Comparison of ENCODE assay signal across 8 mouse cellular contexts in the genomic region with DNA sequence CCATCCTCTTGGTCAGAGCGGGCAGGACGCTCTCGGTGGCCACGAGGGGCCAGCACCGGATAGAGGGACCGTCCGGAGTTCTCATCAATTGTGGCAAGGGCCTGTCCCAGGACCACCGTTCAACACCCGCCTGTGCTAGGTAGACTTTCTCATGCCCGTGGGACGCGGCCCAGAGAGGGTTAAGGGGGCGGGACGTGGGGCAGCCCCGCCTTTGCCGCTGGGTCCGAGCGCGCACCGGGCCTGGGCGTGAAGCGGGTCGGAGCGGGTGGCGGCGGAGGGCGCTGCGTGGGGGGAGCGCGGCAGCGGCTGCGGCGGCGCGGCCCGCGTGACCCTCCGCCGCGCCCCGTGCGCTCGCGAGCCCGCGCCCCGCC. TPM values are rescaled to one million over a fixed set of nuclear protein-coding genes. Genes with fewer than 3 reads are reported as not detected.
DNase-seq lines count a peak whose midpoint lies in the region; ATAC-seq lines count a peak whose summit lies in the region.

Fndc10 (plus strand) TSS at position 232 of the 371 bp plus-strand sequence.

- H3K27ac ChIP-seq in hindbrain, embryonic 11.5 days (ENCODE audit: low read depth, low read length): peak within 1 kb of the TSS; percentile 69; the same call in 1 of the 2 replicates

- peak within 1 kb of the TSS; percentile 93 for H3K4me2 ChIP-seq in hindbrain, embryonic 11.5 days (replicated peaks; ENCODE audit: low read depth, low read length)

- DNase-seq in MN1 (ENCODE audit: low spot score): peak; percentile 75
- DNase-seq in cerebellum, adult 8-10 months: peak; percentile 88
- DNase-seq in frontal cortex, adult 2 months (ENCODE audit: extremely low spot score in 1 of 2, low spot score in 1 of 2): peak in 1 of 2 experiments; percentile 76
- DNase-seq in hindbrain, embryonic 11.5 days (ENCODE audit: low spot score): peak; percentile 80
- DNase-seq in layer of hippocampus, postnatal 36 days: peak; percentile 69 to 70
- peak; percentile 76 for DNase-seq in lung, postnatal 10 days
- DNase-seq in right cerebral cortex, adult 2 months (ENCODE audit: low spot score in 2 of 2): peak; percentile 75 to 76
- DNase-seq in urinary bladder, postnatal 36 days (ENCODE audit: low spot score in 2 of 2): peak; percentile 53 to 61

- peak within 1 kb of the TSS; percentile 80 for H3K9ac ChIP-seq in hindbrain, embryonic 11.5 days (ENCODE audit: low read depth, low read length)

- no peaks in the 10 kb centered on the region; the same call in 1 of the 2 replicates for H3K4me1 ChIP-seq in hindbrain, embryonic 11.5 days (replicated peaks; ENCODE audit: control insufficient read depth, insufficient read depth, low read length)

- H3K36me3 ChIP-seq in hindbrain, embryonic 11.5 days (ENCODE audit: control insufficient read depth, insufficient read depth, low read length): no peaks in the 10 kb centered on the region

- peak within 1 kb of the TSS; percentile 67 for H3K4me3 ChIP-seq in hindbrain, embryonic 11.5 days (ENCODE audit: low read depth, low read length)

- no peaks in the 10 kb centered on the region for H3K9me3 ChIP-seq in hindbrain, embryonic 11.5 days (ENCODE audit: control insufficient read depth, low read length)

- peaks cover 12% of the 10 kb centered on the region for H3K27me3 ChIP-seq in hindbrain, embryonic 11.5 days (ENCODE audit: control insufficient read depth, insufficient read depth, low read length)

- ATAC-seq in hindbrain, embryonic 11.5 days (ENCODE audit: low FRiP score): peak; percentile 83

- WGBS in hindbrain, embryonic 11.5 days: under 1% methylated on average over 24 of the region's 47 CpGs

RNA-seq across cellular contexts. Expression of gene Fndc10, which starts in this region (rescaled TPM):
- polyA plus RNA-seq in frontal cortex, adult 2 months (2012; rRNA removed): 52.0 and 57.4 TPM in 2 replicates
- polyA plus RNA-seq in hindbrain, embryonic 11.5 days (2014; fragmentation: Nextera tagmentation; extraction: Ambion mirVana): 1.6 and 1.8 TPM in 2 replicates
- total RNA-seq in layer of hippocampus, postnatal 36 days (2021): 10 to 100 TPM; 21.8 to 23.0 TPM

Comparison
In these comparisons a context has a peak if more than half of its experiments do, and no peak if none do; other contexts are left out.
1. RNA of gene Fndc10 (polyA plus RNA-seq): 52.0 to 57.4 TPM in frontal cortex, adult 2 months; 1.6 to 1.8 TPM in hindbrain, embryonic 11.5 days; every median in the first group is over 10 times any median in the second.